Mouse (Mus musculus): ENCODE measurements around the gene Rxylt1. TPM values are rescaled to one million over a fixed set of nuclear protein-coding genes. Genes with fewer than 3 reads are reported as not detected.

Rxylt1 gene
- polyA plus RNA-seq, 1 experiment from 2014 or later: 40.0 TPM

- no peak for DNase-seq (ENCODE audit: low spot score)
- Histone ChIP-seq H3K27me3 (ENCODE audit: insufficient read depth, poor library complexity, severe bottlenecking) (no peaks in the 10 kb centered on the region), H3K4me3 (no peak overlapping the region), H3K27ac (no peak overlapping the region), H3K4me1 (peaks cover 6% of the 10 kb centered on the region; the same call in 1 of the 2 replicates), H3K9me3 (no peaks in the 10 kb centered on the region), H3K36me3 (no peaks in the 10 kb centered on the region)
These were observed 28.0 kb downstream of the Rxylt1 start for GRCm38 (mm10) chr10:122069153-122069552.

- H3K4me1 ChIP-seq: no peaks in the 10 kb centered on the region
- no peaks in the 10 kb centered on the region for H3K9me3 ChIP-seq
- no peak overlapping the region for H3K27ac ChIP-seq
- H3K36me3 ChIP-seq: no peaks in the 10 kb centered on the region
- peak; percentile 54 for DNase-seq (ENCODE audit: low spot score)
- no peak overlapping the region for H3K4me3 ChIP-seq
- H3K27me3 ChIP-seq (ENCODE audit: insufficient read depth, poor library complexity, severe bottlenecking): no peaks in the 10 kb centered on the region
- 90% methylated on average over 6 of the region's 6 CpGs for WGBS
These were observed 41.3 kb downstream of the Rxylt1 start for GRCm38 (mm10) chr10:122055826-122056225.

GRCm38 (mm10) chr10:122054535-122054934, 42.6 kb downstream of the Rxylt1 start:
- DNase-seq (ENCODE audit: low spot score): peak; percentile 79
- H3K27me3 ChIP-seq (ENCODE audit: insufficient read depth, poor library complexity, severe bottlenecking): peaks cover 5% of the 10 kb centered on the region; the same call in 1 of the 2 replicates
- H3K9me3 ChIP-seq: no peaks in the 10 kb centered on the region
- H3K36me3 ChIP-seq: no peaks in the 10 kb centered on the region
- no peak overlapping the region for H3K4me3 ChIP-seq
- H3K4me1 ChIP-seq: no peaks in the 10 kb centered on the region
- 11% methylated on average over 8 of the region's 8 CpGs for WGBS
- H3K27ac ChIP-seq: no peak overlapping the region

- 33% methylated on average over 6 of the region's 6 CpGs for whole genome bisulfite sequencing
- no peaks in the 10 kb centered on the region for H3K36me3 ChIP-seq
- peaks cover 18% of the 10 kb centered on the region; the same call in 1 of the 2 replicates for H3K27me3 ChIP-seq (ENCODE audit: insufficient read depth, poor library complexity, severe bottlenecking)
- H3K4me3 ChIP-seq: no peak overlapping the region
- H3K4me1 ChIP-seq: peaks cover 5% of the 10 kb centered on the region; the same call in 1 of the 2 replicates
- H3K27ac ChIP-seq: no peak overlapping the region
- H3K9me3 ChIP-seq: no peaks in the 10 kb centered on the region
- DNase-seq (ENCODE audit: low spot score): peak; percentile 84
These were observed 45.3 kb downstream of the Rxylt1 start for GRCm38 (mm10) chr10:122051831-122052230.

- H3K27ac ChIP-seq: peak overlapping the region; percentile 93
- peak; percentile 87 for DNase-seq (ENCODE audit: low spot score)
- 9% methylated on average over 40 of the region's 44 CpGs for WGBS
These were observed 49.3 kb downstream of the Rxylt1 start for GRCm38 (mm10) chr10:122047727-122048365.

GRCm38 (mm10) chr10:122046904-122047726, 50.1 kb downstream of the Rxylt1 start, which contains the start of gene Srgap1:
Srgap1 (minus strand) TSS chr10:122047315.
- Histone ChIP-seq H3K9me3 (no peaks in the 10 kb centered on the region), H3K27me3 (ENCODE audit: insufficient read depth, poor library complexity, severe bottlenecking) (peaks cover 24% of the 10 kb centered on the region), H3K27ac (peak within 1 kb of the TSS; percentile 93), H3K4me1 (peaks cover 24% of the 10 kb centered on the region; the same call in 1 of the 2 replicates), H3K4me3 (peak within 1 kb of the TSS; percentile 81), H3K36me3 (0 out of 2 replicates have a peak, but pooled peaks cover 2% of the 10 kb centered on the region)
- DNase-seq (ENCODE audit: low spot score): peak; percentile 82
- 0% methylated on average over 66 of the region's 79 CpGs for WGBS

More at GRCm38 (mm10) chr10:122047727-122048365, 49.3 kb downstream of the Rxylt1 start:
- H3K4me3 ChIP-seq: peak overlapping the region; percentile 81
- peaks cover 19% of the 10 kb centered on the region for H3K27me3 ChIP-seq (ENCODE audit: insufficient read depth, poor library complexity, severe bottlenecking)
- no peaks in the 10 kb centered on the region for H3K9me3 ChIP-seq
- H3K36me3 ChIP-seq: no peaks in the 10 kb centered on the region
- H3K4me1 ChIP-seq: peaks cover 20% of the 10 kb centered on the region; the same call in 1 of the 2 replicates

- Histone ChIP-seq H3K36me3 (0 out of 2 replicates have a peak, but pooled peaks cover 2% of the 10 kb centered on the region), H3K27me3 (ENCODE audit: insufficient read depth, poor library complexity, severe bottlenecking) (peaks cover 24% of the 10 kb centered on the region), H3K4me1 (peaks cover 24% of the 10 kb centered on the region; the same call in 1 of the 2 replicates), H3K4me3 (peak overlapping the region; percentile 81), H3K9me3 (no peaks in the 10 kb centered on the region), H3K27ac (peak overlapping the region; percentile 93)
- 4% methylated on average over 13 of the region's 13 CpGs for whole genome bisulfite sequencing
- DNase-seq (ENCODE audit: low spot score): no peak
These were observed 50.7 kb downstream of the Rxylt1 start for GRCm38 (mm10) chr10:122046511-122046903.

GRCm38 (mm10) chr10:122045946-122046345, 51.2 kb downstream of the Rxylt1 start:
- Histone ChIP-seq H3K27ac (peak overlapping the region; percentile 93; the same call in 1 of the 2 replicates), H3K4me1 (peaks cover 24% of the 10 kb centered on the region; the same call in 1 of the 2 replicates), H3K4me3 (peak overlapping the region; percentile 81), H3K27me3 (ENCODE audit: insufficient read depth, poor library complexity, severe bottlenecking) (peaks cover 24% of the 10 kb centered on the region), H3K9me3 (no peaks in the 10 kb centered on the region), H3K36me3 (0 out of 2 replicates have a peak, but pooled peaks cover 2% of the 10 kb centered on the region)
- WGBS: 35% methylated on average over 9 of the region's 9 CpGs
- DNase-seq (ENCODE audit: low spot score): peak; percentile 74

- Histone ChIP-seq H3K9me3 (peaks cover 5% of the 10 kb centered on the region; the same call in 1 of the 2 replicates), H3K36me3 (0 out of 2 replicates have a peak, but pooled peaks cover 2% of the 10 kb centered on the region), H3K27me3 (ENCODE audit: insufficient read depth, poor library complexity, severe bottlenecking) (peaks cover 22% of the 10 kb centered on the region), H3K27ac (no peak overlapping the region), H3K4me3 (no peak overlapping the region), H3K4me1 (peaks cover 24% of the 10 kb centered on the region; the same call in 1 of the 2 replicates)
- DNase-seq (ENCODE audit: low spot score): peak; percentile 68
- WGBS: 76% methylated on average over 4 of the region's 4 CpGs
These were observed 52.2 kb downstream of the Rxylt1 start for GRCm38 (mm10) chr10:122044926-122045325.

GRCm38 (mm10) chr10:122040372-122040771, 56.8 kb downstream of the Rxylt1 start:
- H3K4me1 ChIP-seq: 0 out of 2 replicates have a peak, but pooled peaks cover 13% of the 10 kb centered on the region
- 37% methylated on average over 4 of the region's 4 CpGs for WGBS
- peaks cover 5% of the 10 kb centered on the region; the same call in 1 of the 2 replicates for H3K36me3 ChIP-seq
- H3K27ac ChIP-seq: no peak overlapping the region
- H3K9me3 ChIP-seq: peaks cover 5% of the 10 kb centered on the region; the same call in 1 of the 2 replicates
- peaks cover 6% of the 10 kb centered on the region; the same call in 1 of the 2 replicates for H3K27me3 ChIP-seq (ENCODE audit: insufficient read depth, poor library complexity, severe bottlenecking)
- no peak overlapping the region for H3K4me3 ChIP-seq
- no peak for DNase-seq (ENCODE audit: low spot score)

GRCm38 (mm10) chr10:122039566-122039965, 57.6 kb downstream of the Rxylt1 start:
- H3K27me3 ChIP-seq (ENCODE audit: insufficient read depth, poor library complexity, severe bottlenecking): peaks cover 6% of the 10 kb centered on the region; the same call in 1 of the 2 replicates
- peaks cover 5% of the 10 kb centered on the region; the same call in 1 of the 2 replicates for H3K36me3 ChIP-seq
- DNase-seq (ENCODE audit: low spot score): no peak
- H3K9me3 ChIP-seq: peaks cover 5% of the 10 kb centered on the region; the same call in 1 of the 2 replicates
- H3K4me3 ChIP-seq: no peak overlapping the region
- H3K27ac ChIP-seq: no peak overlapping the region
- WGBS: 84% methylated on average over 4 of the region's 4 CpGs
- H3K4me1 ChIP-seq: 0 out of 2 replicates have a peak, but pooled peaks cover 13% of the 10 kb centered on the region

GRCm38 (mm10) chr10:122038554-122038953, 58.6 kb downstream of the Rxylt1 start:
- 56% methylated on average over 3 of the region's 3 CpGs for WGBS
- H3K9me3 ChIP-seq: peaks cover 5% of the 10 kb centered on the region; the same call in 1 of the 2 replicates
- no peak overlapping the region for H3K27ac ChIP-seq
- H3K4me1 ChIP-seq: 0 out of 2 replicates have a peak, but pooled peaks cover 13% of the 10 kb centered on the region
- peaks cover 11% of the 10 kb centered on the region for H3K27me3 ChIP-seq (ENCODE audit: insufficient read depth, poor library complexity, severe bottlenecking)
- no peak overlapping the region for H3K4me3 ChIP-seq
- H3K36me3 ChIP-seq: peaks cover 5% of the 10 kb centered on the region; the same call in 1 of the 2 replicates
- DNase-seq (ENCODE audit: low spot score): no peak

Data from heart, embryonic 10.5 days (tissue).